Mouse (Mus musculus): ENCODE results near the gene Cdk5rap3.

Gene Cdk5rap3

DNA sequence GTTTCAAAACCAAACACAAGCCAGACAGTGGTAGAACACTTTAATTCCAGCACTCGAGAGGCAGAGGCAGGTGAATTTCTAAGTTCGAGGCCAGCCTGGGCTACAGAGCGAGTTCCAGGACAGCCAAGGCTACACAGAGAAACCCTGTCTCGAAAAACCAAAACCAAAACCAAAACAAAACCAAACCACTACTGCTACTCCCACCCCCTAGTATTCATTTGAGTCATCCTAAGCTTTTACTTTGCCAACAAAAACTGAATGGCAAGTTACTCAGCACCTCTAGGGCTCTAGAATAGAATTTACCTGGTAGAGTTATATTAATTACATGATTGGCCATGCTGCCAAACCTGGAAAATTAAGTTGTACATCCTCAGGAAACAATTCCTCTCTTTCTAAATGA lies 56.7 kb downstream of the Cdk5rap3 start:
- no peak for DNase-seq (ENCODE audit: low spot score in 2 of 2)

DNA sequence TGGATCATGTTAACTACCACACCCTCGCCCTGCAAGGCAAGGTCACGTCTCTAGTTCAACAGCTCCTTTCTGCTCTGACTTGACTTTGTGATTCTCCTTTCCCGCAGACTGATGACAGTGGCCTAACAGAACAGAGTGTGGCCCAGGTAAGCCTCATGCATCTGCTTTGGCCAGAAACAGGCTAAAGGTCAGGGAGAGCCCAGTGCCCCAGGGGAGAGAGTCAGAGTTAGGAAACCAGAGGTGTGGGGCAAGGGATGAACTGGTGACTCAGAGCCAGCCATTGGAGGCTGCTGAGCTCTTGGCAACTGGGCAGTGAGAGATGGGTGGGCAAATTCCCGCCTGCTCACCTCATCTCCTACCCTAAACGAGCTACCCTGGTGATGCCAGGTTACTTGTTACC lies 58.9 kb downstream of the Cdk5rap3 start:
- DNase-seq (ENCODE audit: low spot score in 2 of 2) = no peak

Measured in frontal cortex, postnatal 10 days (tissue).